Mouse (Mus musculus) midbrain, embryonic 14.5 days (tissue): ENCODE data around the gene Rab11fip4. TPM values are rescaled to one million over a fixed set of nuclear protein-coding genes. Genes with fewer than 3 reads are reported as not detected.

Experiments
- ATAC-seq: fragments of 200-750 bp; cut with Nextera tagmentation; 2 replicates; pipeline ENCODE4 v1.8.0; 2017; ENCODE audit warnings: moderate number of reproducible peaks, moderate library complexity; ENCODE audit not compliant: low FRiP score, low TSS enrichment
- DNase-seq: peaks from one replicate; pipeline ENCODE4 v3.0.0-alpha.2; 2015
- H3K27ac ChIP-seq: fragments of 300-500 bp; sonication (generic); replicated peaks from 2 replicates; pipeline ENCODE4 v1.5.1; 2014; ENCODE audit warnings: mild to moderate bottlenecking, low read depth, low read length, moderate library complexity
- H3K27me3 ChIP-seq: fragments of 300-500 bp; sonication (generic); 2 replicates; pipeline ENCODE4 v1.6.1; 2014; ENCODE audit warnings: low read length, control low read depth, mixed read lengths; ENCODE audit not compliant: control insufficient read depth, insufficient read depth
- H3K36me3 ChIP-seq: fragments of 300-500 bp; sonication (generic); 2 replicates; pipeline ENCODE4 v1.6.1; 2014; ENCODE audit warnings: low read length, control low read depth; ENCODE audit not compliant: control insufficient read depth, insufficient read depth
- H3K4me1 ChIP-seq: fragments of 300-500 bp; sonication (generic); 2 replicates; pipeline ENCODE4 v1.6.1; 2014; ENCODE audit warnings: mild to moderate bottlenecking, antibody characterized with exemption, low read length, control low read depth; ENCODE audit not compliant: control insufficient read depth, insufficient read depth
- H3K4me2 ChIP-seq: fragments of 300-500 bp; sonication (generic); 2 replicates; pipeline ENCODE4 v1.6.1; 2014; ENCODE audit warnings: mild to moderate bottlenecking, low read length, moderate library complexity
- H3K4me3 ChIP-seq: fragments of 300-500 bp; sonication (generic); replicated peaks from 2 replicates; pipeline ENCODE4 v1.5.1; 2014; ENCODE audit warnings: low read depth, low read length
- H3K9ac ChIP-seq: fragments of 300-500 bp; sonication (generic); replicated peaks from 2 replicates; pipeline ENCODE4 v1.6.1; 2014; ENCODE audit warnings: mild to moderate bottlenecking, low read length, moderate library complexity
- H3K9me3 ChIP-seq: fragments of 300-500 bp; sonication (generic); 2 replicates; pipeline ENCODE4 v1.6.1; 2016; ENCODE audit warnings: low read length, control low read depth, mixed read lengths; ENCODE audit not compliant: control insufficient read depth
- WGBS: fragments of 180-500 bp; shearing (Covaris S2); extraction: QIAGEN DNeasy Blood & Tissue Kit; methylation state at CpG from one replicate; pipeline ENCODE4 v1.1.7; 2014; 5-methylcytosine and 5-hydroxymethylcytosine counted together
- polyA plus RNA-seq: library from polyadenylated mRNA; unstranded; fragments of >200 nt; fragmentation: Nextera tagmentation; extraction: Ambion mirVana; gene quantifications from 2 replicates; pipeline ENCODE4 v1.2.1, GENCODE M21; 2014

Rab11fip4 gene
- polyA plus RNA-seq, 1 experiment from 2014 or later: 24.4 TPM

- Histone ChIP-seq H3K36me3 (no peaks in the 10 kb centered on the region), H3K27ac (no peak overlapping the region), H3K4me2 (peak overlapping the region; percentile 81), H3K4me3 (peak overlapping the region; percentile 57), H3K4me1 (peaks cover 10% of the 10 kb centered on the region; the same call in 1 of the 2 replicates), H3K27me3 (peaks cover 32% of the 10 kb centered on the region), H3K9me3 (no peaks in the 10 kb centered on the region), H3K9ac (peak overlapping the region; percentile 45; the same call in 1 of the 2 replicates)
- ATAC-seq (no peak), DNase-seq (peak; percentile 34)
- WGBS: under 1% methylated on average over 46 of the region's 46 CpGs
These were observed 120.9 kb downstream of the Rab11fip4 start for GRCm38 (mm10) chr11:79711766-79712369.

- ATAC-seq (no peak), DNase-seq (no peak)
- Histone ChIP-seq H3K9ac (no peak overlapping the region), H3K4me3 (no peak overlapping the region), H3K27ac (no peak overlapping the region), H3K9me3 (no peaks in the 10 kb centered on the region), H3K4me1 (peaks cover 10% of the 10 kb centered on the region; the same call in 1 of the 2 replicates), H3K27me3 (peaks cover 32% of the 10 kb centered on the region), H3K36me3 (no peaks in the 10 kb centered on the region), H3K4me2 (peak overlapping the region; percentile 6; the same call in 1 of the 2 replicates)
- WGBS: 56% methylated on average over 6 of the region's 6 CpGs
These were observed 122.2 kb downstream of the Rab11fip4 start for GRCm38 (mm10) chr11:79713184-79713583.

GRCm38 (mm10) chr11:79713678-79714077 is 122.7 kb downstream of the Rab11fip4 start:
- H3K36me3 ChIP-seq: no peaks in the 10 kb centered on the region
- 57% methylated on average over 4 of the region's 4 CpGs for WGBS
- no peak overlapping the region for H3K4me3 ChIP-seq
- no peaks in the 10 kb centered on the region for H3K9me3 ChIP-seq
- peaks cover 10% of the 10 kb centered on the region; the same call in 1 of the 2 replicates for H3K4me1 ChIP-seq
- H3K9ac ChIP-seq: no peak overlapping the region
- H3K4me2 ChIP-seq: no peak overlapping the region
- H3K27me3 ChIP-seq: peaks cover 32% of the 10 kb centered on the region
- DNase-seq (no peak), ATAC-seq (no peak)
- no peak overlapping the region for H3K27ac ChIP-seq

GRCm38 (mm10) chr11:79714082-79714742 is 123.2 kb downstream of the Rab11fip4 start:
- H3K9me3 ChIP-seq: no peaks in the 10 kb centered on the region
- no peak overlapping the region for H3K4me2 ChIP-seq
- H3K27ac ChIP-seq: no peak overlapping the region
- H3K27me3 ChIP-seq: peaks cover 32% of the 10 kb centered on the region
- no peak overlapping the region for H3K4me3 ChIP-seq
- WGBS: 57% methylated on average over 13 of the region's 13 CpGs
- no peak overlapping the region for H3K9ac ChIP-seq
- DNase-seq (no peak), ATAC-seq (no peak)
- H3K36me3 ChIP-seq: no peaks in the 10 kb centered on the region
- peaks cover 10% of the 10 kb centered on the region; the same call in 1 of the 2 replicates for H3K4me1 ChIP-seq

- 87% methylated on average over 6 of the region's 6 CpGs for WGBS
- no peak for DNase-seq
- no peak overlapping the region for H3K4me2 ChIP-seq
- H3K4me1 ChIP-seq: peaks cover 10% of the 10 kb centered on the region; the same call in 1 of the 2 replicates
- H3K36me3 ChIP-seq: no peaks in the 10 kb centered on the region
- H3K27me3 ChIP-seq: peaks cover 28% of the 10 kb centered on the region
- H3K9me3 ChIP-seq: no peaks in the 10 kb centered on the region
- H3K27ac ChIP-seq: no peak overlapping the region
- H3K9ac ChIP-seq: no peak overlapping the region
- ATAC-seq: no peak
- no peak overlapping the region for H3K4me3 ChIP-seq
These were observed 123.7 kb downstream of the Rab11fip4 start for GRCm38 (mm10) chr11:79714743-79715110.

- DNase-seq: no peak
- H3K4me2 ChIP-seq: no peak overlapping the region
- H3K27me3 ChIP-seq: peaks cover 26% of the 10 kb centered on the region
- no peak overlapping the region for H3K4me3 ChIP-seq
- no peaks in the 10 kb centered on the region for H3K36me3 ChIP-seq
- WGBS: 75% methylated on average over 8 of the region's 8 CpGs
- no peak overlapping the region for H3K27ac ChIP-seq
- 0 out of 2 replicates have a peak, but pooled peaks cover 4% of the 10 kb centered on the region for H3K4me1 ChIP-seq
- no peak for ATAC-seq
- H3K9ac ChIP-seq: no peak overlapping the region
- no peaks in the 10 kb centered on the region for H3K9me3 ChIP-seq
These were observed 124.3 kb downstream of the Rab11fip4 start for GRCm38 (mm10) chr11:79715316-79715715.

GRCm38 (mm10) chr11:79715733-79716452 is 124.9 kb downstream of the Rab11fip4 start:
- Histone ChIP-seq H3K9me3 (no peaks in the 10 kb centered on the region), H3K27me3 (peaks cover 26% of the 10 kb centered on the region), H3K4me1 (0 out of 2 replicates have a peak, but pooled peaks cover 4% of the 10 kb centered on the region), H3K4me2 (no peak overlapping the region), H3K27ac (no peak overlapping the region), H3K36me3 (no peaks in the 10 kb centered on the region), H3K9ac (no peak overlapping the region), H3K4me3 (no peak overlapping the region)
- WGBS: 90% methylated on average over 6 of the region's 6 CpGs
- no peak for ATAC-seq
- no peak for DNase-seq

- Histone ChIP-seq H3K4me1 (0 out of 2 replicates have a peak, but pooled peaks cover 4% of the 10 kb centered on the region), H3K27ac (no peak overlapping the region), H3K36me3 (no peaks in the 10 kb centered on the region), H3K27me3 (peaks cover 26% of the 10 kb centered on the region), H3K9me3 (no peaks in the 10 kb centered on the region), H3K4me2 (no peak overlapping the region), H3K4me3 (no peak overlapping the region), H3K9ac (no peak overlapping the region)
- WGBS: 67% methylated on average over 2 of the region's 2 CpGs
- DNase-seq (no peak), ATAC-seq (no peak)
These were observed 125.4 kb downstream of the Rab11fip4 start for GRCm38 (mm10) chr11:79716453-79716749.
